Mouse (Mus musculus): ENCODE measurements around the gene Grin2b. TPM values are rescaled to one million over a fixed set of nuclear protein-coding genes. Genes with fewer than 3 reads are reported as not detected.

The Grin2b gene
- polyA plus RNA-seq, 1 experiment = not detected

DNA sequence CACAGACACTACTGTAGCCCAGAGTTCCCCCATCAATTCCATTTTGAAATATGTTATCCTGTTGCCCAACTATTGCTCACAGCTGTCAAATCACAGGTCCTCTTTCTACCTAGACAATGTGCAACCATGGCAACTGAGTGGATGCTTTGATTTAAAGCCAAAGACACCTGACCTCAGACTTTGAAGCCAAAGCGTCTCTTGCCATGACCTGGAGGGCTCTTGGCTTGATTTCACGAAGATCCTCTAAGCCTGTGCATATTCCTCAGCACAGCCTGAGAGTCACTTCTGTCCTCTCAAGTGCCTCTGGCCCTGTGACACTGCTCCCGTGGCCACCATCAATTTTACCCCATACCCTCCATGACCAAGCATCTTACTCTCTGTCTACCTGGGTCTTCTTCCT is 132.4 kb downstream of the Grin2b start:
- Histone ChIP-seq H3K27me3 (ENCODE audit: control insufficient read depth, insufficient read depth, insufficient read length) (no peaks in the 10 kb centered on the region), H3ac (ENCODE audit: control insufficient read depth, insufficient read length) (no peak overlapping the region), H3K4me3 (no peak overlapping the region), H3K36me3 (ENCODE audit: control insufficient read depth, insufficient read depth) (no peaks in the 10 kb centered on the region), H3K4me2 (ENCODE audit: low read depth) (no peak overlapping the region), H3K79me2 (ENCODE audit: control insufficient read depth, insufficient read depth) (no peaks in the 10 kb centered on the region)
- TF ChIP-seq TCF3 (IDR thresholded peaks at IDR 0.05; ENCODE audit: insufficient read length, low read depth) = no peak
- no peak for TF ChIP-seq MYOD1 (IDR thresholded peaks at IDR 0.05; ENCODE audit: control insufficient read depth in 1 of 3, insufficient read length in 2 of 3, low read depth in 2 of 3)
- no peak for TF ChIP-seq POLR2AphosphoS2 (IDR thresholded peaks at IDR 0.05; ENCODE audit: insufficient read length, low read depth)
- TF ChIP-seq POLR2A (IDR thresholded peaks at IDR 0.05; ENCODE audit: insufficient read length, low read depth) = no peak
- TF ChIP-seq MYOG (IDR thresholded peaks at IDR 0.05; ENCODE audit: control insufficient read depth in 1 of 3, insufficient read depth in 1 of 3, insufficient read length in 2 of 3, low read depth in 2 of 3) = no peak
- TF ChIP-seq MAX (IDR thresholded peaks at IDR 0.05; ENCODE audit: low read depth) = no peak
- no peak for TF ChIP-seq USF1 (IDR thresholded peaks at IDR 0.05; ENCODE audit: low read depth)
- no peak for TF ChIP-seq SRF (IDR thresholded peaks at IDR 0.05; ENCODE audit: control insufficient read depth, insufficient read length, low read depth)
- no peak for TF ChIP-seq E2F4 (IDR thresholded peaks at IDR 0.05; ENCODE audit: insufficient read depth)
- no peak for TF ChIP-seq TCF12 (IDR thresholded peaks at IDR 0.05; ENCODE audit: insufficient read depth, poor library complexity, severe bottlenecking)
- TF ChIP-seq REST (IDR thresholded peaks at IDR 0.05; ENCODE audit: insufficient read depth, insufficient read length) = no peak
- no peak for TF ChIP-seq CEBPB (IDR thresholded peaks at IDR 0.05; ENCODE audit: insufficient read depth, poor library complexity, severe bottlenecking)

GRCm38 (mm10) chr6:136029235-136029939 is 143.9 kb downstream of the Grin2b start:
- Histone ChIP-seq H3K36me3 (ENCODE audit: control insufficient read depth, insufficient read depth) (no peaks in the 10 kb centered on the region), H3K4me3 (no peak overlapping the region), H3K4me2 (ENCODE audit: low read depth) (no peak overlapping the region), H3K79me2 (ENCODE audit: control insufficient read depth, insufficient read depth) (no peaks in the 10 kb centered on the region), H3ac (ENCODE audit: control insufficient read depth, insufficient read length) (no peak overlapping the region), H3K27me3 (ENCODE audit: control insufficient read depth, insufficient read depth, insufficient read length) (no peaks in the 10 kb centered on the region)
- TF ChIP-seq MAX (IDR thresholded peaks at IDR 0.05; ENCODE audit: low read depth) (no peak), MYOG (IDR thresholded peaks at IDR 0.05; ENCODE audit: control insufficient read depth in 1 of 3, insufficient read depth in 1 of 3, insufficient read length in 2 of 3, low read depth in 2 of 3) (no peak), CEBPB (IDR thresholded peaks at IDR 0.05; ENCODE audit: insufficient read depth, poor library complexity, severe bottlenecking) (no peak), TCF3 (IDR thresholded peaks at IDR 0.05; ENCODE audit: insufficient read length, low read depth) (no peak), SRF (IDR thresholded peaks at IDR 0.05; ENCODE audit: control insufficient read depth, insufficient read length, low read depth) (no peak), POLR2AphosphoS2 (IDR thresholded peaks at IDR 0.05; ENCODE audit: insufficient read length, low read depth) (no peak), MYOD1 (IDR thresholded peaks at IDR 0.05; ENCODE audit: control insufficient read depth in 1 of 3, insufficient read length in 2 of 3, low read depth in 2 of 3) (no peak), TCF12 (IDR thresholded peaks at IDR 0.05; ENCODE audit: insufficient read depth, poor library complexity, severe bottlenecking) (no peak), REST (IDR thresholded peaks at IDR 0.05; ENCODE audit: insufficient read depth, insufficient read length) (no peak), POLR2A (IDR thresholded peaks at IDR 0.05; ENCODE audit: insufficient read length, low read depth) (no peak), E2F4 (IDR thresholded peaks at IDR 0.05; ENCODE audit: insufficient read depth) (no peak), USF1 (IDR thresholded peaks at IDR 0.05; ENCODE audit: low read depth) (no peak)

- no peaks in the 10 kb centered on the region for H3K36me3 ChIP-seq (ENCODE audit: control insufficient read depth, insufficient read depth)
- H3K27me3 ChIP-seq (ENCODE audit: control insufficient read depth, insufficient read depth, insufficient read length) = no peaks in the 10 kb centered on the region
- TF ChIP-seq CEBPB (IDR thresholded peaks at IDR 0.05; ENCODE audit: insufficient read depth, poor library complexity, severe bottlenecking) (no peak), POLR2AphosphoS2 (IDR thresholded peaks at IDR 0.05; ENCODE audit: insufficient read length, low read depth) (no peak), POLR2A (IDR thresholded peaks at IDR 0.05; ENCODE audit: insufficient read length, low read depth) (no peak), TCF12 (IDR thresholded peaks at IDR 0.05; ENCODE audit: insufficient read depth, poor library complexity, severe bottlenecking) (no peak), REST (IDR thresholded peaks at IDR 0.05; ENCODE audit: insufficient read depth, insufficient read length) (no peak), TCF3 (IDR thresholded peaks at IDR 0.05; ENCODE audit: insufficient read length, low read depth) (no peak), SRF (IDR thresholded peaks at IDR 0.05; ENCODE audit: control insufficient read depth, insufficient read length, low read depth) (no peak), MYOD1 (IDR thresholded peaks at IDR 0.05; ENCODE audit: control insufficient read depth in 1 of 3, insufficient read length in 2 of 3, low read depth in 2 of 3) (no peak), USF1 (IDR thresholded peaks at IDR 0.05; ENCODE audit: low read depth) (no peak)
- no peaks in the 10 kb centered on the region for H3K79me2 ChIP-seq (ENCODE audit: control insufficient read depth, insufficient read depth)
- H3K4me3 ChIP-seq = no peak overlapping the region
- H3K4me2 ChIP-seq (ENCODE audit: low read depth) = no peak overlapping the region
- no peak overlapping the region for H3ac ChIP-seq (ENCODE audit: control insufficient read depth, insufficient read length)
These were observed 146.4 kb downstream of the Grin2b start for GRCm38 (mm10) chr6:136026936-136027335.

DNA sequence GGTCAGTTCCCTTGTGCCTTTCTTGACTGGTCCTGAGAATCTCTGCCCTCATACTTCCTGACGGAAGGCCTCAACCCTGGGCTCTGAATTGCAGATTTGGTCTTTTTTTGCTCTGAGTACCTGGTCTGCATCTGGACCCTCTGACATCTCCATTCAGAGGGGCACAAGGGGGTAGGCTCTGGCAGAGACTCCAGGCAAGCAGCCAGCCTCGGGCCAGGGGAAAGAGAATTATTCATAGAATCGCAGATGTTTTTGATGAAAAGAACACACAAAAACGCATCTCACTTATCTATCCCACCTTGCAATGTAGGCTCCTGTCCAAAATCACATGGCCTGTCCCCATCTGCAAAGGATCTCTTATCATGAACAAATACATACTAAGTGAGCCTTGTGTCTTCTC is 147.5 kb downstream of the Grin2b start:
- Histone ChIP-seq H3ac (ENCODE audit: control insufficient read depth, insufficient read length) (no peak overlapping the region), H3K27me3 (ENCODE audit: control insufficient read depth, insufficient read depth, insufficient read length) (no peaks in the 10 kb centered on the region), H3K79me2 (ENCODE audit: control insufficient read depth, insufficient read depth) (no peaks in the 10 kb centered on the region), H3K4me2 (ENCODE audit: low read depth) (no peak overlapping the region), H3K36me3 (ENCODE audit: control insufficient read depth, insufficient read depth) (no peaks in the 10 kb centered on the region), H3K4me3 (no peak overlapping the region)
- TF ChIP-seq MAX (IDR thresholded peaks at IDR 0.05; ENCODE audit: low read depth) (no peak), POLR2AphosphoS2 (IDR thresholded peaks at IDR 0.05; ENCODE audit: insufficient read length, low read depth) (no peak)

DNA sequence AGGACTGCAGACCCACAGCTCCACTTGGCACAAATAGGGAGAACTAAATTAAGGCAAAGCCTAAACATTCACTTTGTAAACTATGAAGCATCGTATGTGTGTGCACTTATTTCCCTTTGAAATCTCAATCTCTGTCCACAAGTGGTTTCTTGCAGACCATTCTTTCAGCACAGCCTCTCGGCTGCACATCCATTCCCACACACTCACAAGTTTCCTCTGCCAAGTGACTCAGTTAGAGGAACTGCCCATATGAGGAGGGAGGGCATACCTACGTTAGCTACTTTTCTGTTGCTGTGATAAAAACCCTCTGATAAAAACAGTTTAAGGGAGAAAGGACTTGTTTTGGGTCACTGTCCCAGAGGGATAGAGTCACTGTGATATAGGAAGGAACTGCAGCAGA is 152.9 kb downstream of the Grin2b start:
- no peaks in the 10 kb centered on the region for H3K27me3 ChIP-seq (ENCODE audit: control insufficient read depth, insufficient read depth, insufficient read length)
- no peak overlapping the region for H3K4me2 ChIP-seq (ENCODE audit: low read depth)
- no peaks in the 10 kb centered on the region for H3K36me3 ChIP-seq (ENCODE audit: control insufficient read depth, insufficient read depth)
- no peak overlapping the region for H3K4me3 ChIP-seq
- H3K79me2 ChIP-seq (ENCODE audit: control insufficient read depth, insufficient read depth) = no peaks in the 10 kb centered on the region
- TF ChIP-seq TCF12 (IDR thresholded peaks at IDR 0.05; ENCODE audit: insufficient read depth, poor library complexity, severe bottlenecking) = no peak
- no peak for TF ChIP-seq MYOG (IDR thresholded peaks at IDR 0.05; ENCODE audit: control insufficient read depth in 1 of 3, insufficient read depth in 1 of 3, insufficient read length in 2 of 3, low read depth in 2 of 3)
- TF ChIP-seq MAX (IDR thresholded peaks at IDR 0.05; ENCODE audit: low read depth) = no peak
- no peak for TF ChIP-seq MYOD1 (IDR thresholded peaks at IDR 0.05; ENCODE audit: control insufficient read depth in 1 of 3, insufficient read length in 2 of 3, low read depth in 2 of 3)
- no peak for TF ChIP-seq SRF (IDR thresholded peaks at IDR 0.05; ENCODE audit: control insufficient read depth, insufficient read length, low read depth)
- no peak for TF ChIP-seq TCF3 (IDR thresholded peaks at IDR 0.05; ENCODE audit: insufficient read length, low read depth)
- no peak for TF ChIP-seq E2F4 (IDR thresholded peaks at IDR 0.05; ENCODE audit: insufficient read depth)
- no peak for TF ChIP-seq POLR2AphosphoS2 (IDR thresholded peaks at IDR 0.05; ENCODE audit: insufficient read length, low read depth)
- TF ChIP-seq USF1 (IDR thresholded peaks at IDR 0.05; ENCODE audit: low read depth) = no peak
- no peak for TF ChIP-seq REST (IDR thresholded peaks at IDR 0.05; ENCODE audit: insufficient read depth, insufficient read length)
- TF ChIP-seq CEBPB (IDR thresholded peaks at IDR 0.05; ENCODE audit: insufficient read depth, poor library complexity, severe bottlenecking) = no peak
- TF ChIP-seq POLR2A (IDR thresholded peaks at IDR 0.05; ENCODE audit: insufficient read length, low read depth) = no peak
- H3ac ChIP-seq (ENCODE audit: control insufficient read depth, insufficient read length) = no peak overlapping the region
